Mouse (Mus musculus) CD8-positive naive resting alpha-beta T cell, adult 57 days (primary cell): ENCODE results near the gene Gm20877. TPM values are rescaled to one million over a fixed set of nuclear protein-coding genes. Genes with fewer than 3 reads are reported as not detected.

ENCODE experiments used
- total RNA-seq: library from RNA; stranded (reverse); gene quantifications from one replicate; pipeline ENCODE4 v1.2.4, GENCODE M21; 2023

Gene Gm20877
- total RNA-seq = not detected

DNA sequence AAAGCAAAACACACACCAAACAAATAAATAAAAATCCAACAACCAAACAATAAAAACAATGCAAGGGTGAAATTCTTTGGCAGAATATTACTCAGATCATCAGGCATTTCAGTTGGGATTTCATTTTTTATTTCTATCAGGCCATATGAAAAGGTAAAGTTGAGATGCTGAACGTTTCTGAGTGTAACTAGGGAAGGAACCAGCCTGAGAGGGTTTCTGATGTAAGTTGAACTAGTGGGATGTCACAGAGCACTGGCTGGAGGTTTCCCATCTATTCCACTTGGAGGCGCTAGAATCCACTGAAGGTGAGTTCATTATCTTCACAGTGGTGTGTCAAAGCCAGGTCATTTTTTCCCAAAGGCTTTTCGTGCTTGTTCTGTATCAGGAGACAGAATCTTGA lies at the start of gene Gm20877:
TSS of gene Gm20877 (plus strand) at position 301 of the 400 bp plus-strand sequence.

